Mouse (Mus musculus): Measurements from ENCODE around the gene Gm17364.
A peak's percentile ranks its signal among the peaks of the same experiment; 100 is the strongest.

DNA sequence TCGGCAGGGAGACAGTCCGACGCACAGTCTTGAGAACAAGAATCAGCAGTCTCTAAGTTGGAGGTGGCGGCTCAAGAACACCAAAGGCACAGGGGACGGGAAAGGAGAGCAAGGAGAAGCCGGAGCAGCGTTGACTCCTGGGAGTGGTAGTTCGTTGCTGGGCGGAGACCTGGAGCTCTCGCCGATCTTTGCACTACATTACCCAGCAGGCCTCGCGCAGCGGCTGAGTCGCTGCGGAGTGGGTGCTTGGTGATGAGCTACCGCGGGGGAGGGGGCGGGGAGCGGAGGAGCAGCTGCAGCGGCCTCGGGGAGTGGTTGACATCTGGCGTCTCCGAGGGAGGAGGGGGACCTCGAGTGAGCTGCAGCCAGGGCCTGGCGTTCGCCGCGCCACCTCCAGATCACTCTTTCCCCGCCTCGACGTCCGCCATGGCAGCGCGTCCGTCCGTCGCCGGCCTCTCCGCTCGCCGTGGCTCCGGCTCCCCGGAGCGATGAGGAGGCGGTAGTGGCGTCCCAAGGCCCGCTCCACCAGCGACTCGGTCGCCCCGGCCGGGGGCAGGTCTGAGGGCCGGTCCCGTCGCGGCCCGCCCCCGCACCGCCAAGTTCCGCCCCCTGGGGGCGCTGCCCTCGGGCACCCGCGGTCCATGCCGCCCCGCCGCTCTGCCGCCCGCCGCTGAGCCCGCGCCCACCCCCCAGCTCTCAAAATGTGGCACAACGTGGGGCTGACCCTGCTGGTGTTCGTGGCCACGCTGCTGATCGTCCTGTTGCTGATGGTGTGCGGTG lies 24.0 kb downstream of the Gm17364 start, which contains the start of gene Smim13:
- TF ChIP-seq CTCF (IDR thresholded peaks at IDR 0.05; ENCODE audit: borderline replicate concordance, control insufficient read depth, extremely low read depth, insufficient read depth, low read length, poor library complexity) = peak; percentile 89; the same call in 1 of the 2 replicates
- no peak; the same call in 1 of the 2 replicates for TF ChIP-seq POLR2A (IDR thresholded peaks at IDR 0.05; ENCODE audit: control insufficient read depth, extremely low read depth, insufficient read depth, low read length, poor library complexity)
